Mouse (Mus musculus): Measurements from ENCODE around the gene Gpatch2. TPM values are rescaled to one million over a fixed set of nuclear protein-coding genes. Genes with fewer than 3 reads are reported as not detected.

The Gpatch2 gene
- polyA plus RNA-seq, 1 experiment from 2014 or later: 5.7 TPM

DNA sequence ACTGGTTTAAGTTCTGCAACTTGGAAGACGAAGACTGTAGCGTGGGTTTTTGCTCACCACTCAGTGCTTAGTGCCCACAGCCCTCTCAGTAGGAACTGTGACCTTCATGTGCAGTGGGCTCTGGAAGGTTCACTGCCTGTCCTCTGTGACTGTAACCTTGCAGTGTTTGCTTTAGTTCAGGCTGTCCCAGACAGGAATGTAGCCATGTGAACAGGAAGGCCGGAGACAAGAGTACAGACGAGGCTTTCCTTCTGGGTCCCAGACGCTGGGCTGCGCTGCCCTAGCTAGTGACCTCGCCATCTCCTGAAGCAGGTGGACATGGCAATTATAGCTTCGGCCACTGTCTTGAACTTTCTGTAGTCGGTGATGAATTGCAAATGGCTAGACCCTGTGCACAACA, 62.0 kb downstream of the Gpatch2 start:
- no peaks in the 10 kb centered on the region for H3K27me3 ChIP-seq (ENCODE audit: control insufficient read depth, insufficient read depth, low read depth, low read length)
- H3K27ac ChIP-seq (ENCODE audit: low read length): no peak overlapping the region
- H3K9me3 ChIP-seq (replicated peaks; ENCODE audit: control insufficient read depth, low read length): no peaks in the 10 kb centered on the region
- H3K4me2 ChIP-seq (ENCODE audit: low read depth, low read length): no peak overlapping the region
- H3K4me3 ChIP-seq (ENCODE audit: low read depth, low read length): no peak overlapping the region
- no peaks in the 10 kb centered on the region for H3K36me3 ChIP-seq (ENCODE audit: control insufficient read depth, insufficient read depth)
- H3K4me1 ChIP-seq (ENCODE audit: control insufficient read depth, low read depth, low read length): no peaks in the 10 kb centered on the region
- ATAC-seq (ENCODE audit: low read depth): peak; percentile 45; the same call in 1 of the 2 replicates
- no peak overlapping the region for H3K9ac ChIP-seq (ENCODE audit: low read depth, low read length)
- 70% methylated on average over 9 of the region's 9 CpGs for WGBS (ENCODE audit: insufficient replicate concordance)

DNA sequence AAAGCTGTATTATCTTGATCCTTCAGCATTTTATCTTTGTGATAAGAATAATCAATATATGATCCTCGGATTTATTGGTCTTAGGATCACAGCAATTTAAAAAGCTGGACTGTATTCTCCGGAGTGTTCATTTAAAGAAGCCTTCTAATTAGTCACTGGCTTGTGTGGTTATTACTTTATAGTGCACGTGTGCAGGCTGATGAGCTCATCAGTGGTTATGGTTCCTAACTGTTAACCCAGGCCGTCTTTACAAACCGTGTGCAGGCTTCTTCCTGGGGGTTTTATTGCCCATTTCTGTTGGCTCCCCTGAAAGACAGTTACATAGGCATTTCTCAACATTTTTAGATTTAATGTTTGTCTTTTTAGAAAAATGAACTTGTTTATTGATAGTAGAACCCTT, 63.2 kb downstream of the Gpatch2 start:
- no peaks in the 10 kb centered on the region for H3K27me3 ChIP-seq (ENCODE audit: control insufficient read depth, insufficient read depth, low read depth, low read length)
- no peak overlapping the region for H3K4me2 ChIP-seq (ENCODE audit: low read depth, low read length)
- H3K9ac ChIP-seq (ENCODE audit: low read depth, low read length): no peak overlapping the region
- no peaks in the 10 kb centered on the region for H3K36me3 ChIP-seq (ENCODE audit: control insufficient read depth, insufficient read depth)
- no peaks in the 10 kb centered on the region for H3K4me1 ChIP-seq (ENCODE audit: control insufficient read depth, low read depth, low read length)
- 60% methylated on average over 5 of the region's 5 CpGs for WGBS (ENCODE audit: insufficient replicate concordance)
- H3K4me3 ChIP-seq (ENCODE audit: low read depth, low read length): no peak overlapping the region
- H3K9me3 ChIP-seq (replicated peaks; ENCODE audit: control insufficient read depth, low read length): no peaks in the 10 kb centered on the region
- no peak overlapping the region for H3K27ac ChIP-seq (ENCODE audit: low read length)
- no peak for ATAC-seq (ENCODE audit: low read depth)

DNA sequence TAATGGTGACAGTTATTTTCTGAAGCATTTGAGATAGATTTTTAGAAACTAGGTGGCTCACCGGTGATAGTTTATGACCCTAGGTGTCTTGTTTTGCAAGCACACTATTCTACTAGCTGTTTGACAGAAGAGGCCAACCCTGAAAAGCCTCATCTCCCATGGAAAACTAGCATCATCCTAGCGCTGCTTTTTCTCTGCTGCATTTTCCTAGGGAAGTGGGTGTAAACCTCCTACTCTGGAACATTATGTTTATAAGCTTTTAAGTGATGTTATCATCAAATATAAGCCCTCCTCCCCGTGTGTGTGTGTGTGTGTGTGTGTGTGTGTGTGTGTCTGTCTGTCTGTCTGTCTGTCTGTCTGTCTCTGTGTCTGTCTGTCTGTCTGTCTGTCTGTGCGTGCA, 64.5 kb downstream of the Gpatch2 start:
- Histone ChIP-seq H3K4me1 (ENCODE audit: control insufficient read depth, low read depth, low read length) (no peaks in the 10 kb centered on the region), H3K4me2 (ENCODE audit: low read depth, low read length) (no peak overlapping the region), H3K27me3 (ENCODE audit: control insufficient read depth, insufficient read depth, low read depth, low read length) (no peaks in the 10 kb centered on the region), H3K9ac (ENCODE audit: low read depth, low read length) (no peak overlapping the region), H3K27ac (ENCODE audit: low read length) (no peak overlapping the region), H3K9me3 (replicated peaks; ENCODE audit: control insufficient read depth, low read length) (no peaks in the 10 kb centered on the region), H3K4me3 (ENCODE audit: low read depth, low read length) (no peak overlapping the region), H3K36me3 (ENCODE audit: control insufficient read depth, insufficient read depth) (no peaks in the 10 kb centered on the region)
- ATAC-seq (ENCODE audit: low read depth): no peak
- WGBS (ENCODE audit: insufficient replicate concordance): 67% methylated on average over 4 of the region's 4 CpGs

DNA sequence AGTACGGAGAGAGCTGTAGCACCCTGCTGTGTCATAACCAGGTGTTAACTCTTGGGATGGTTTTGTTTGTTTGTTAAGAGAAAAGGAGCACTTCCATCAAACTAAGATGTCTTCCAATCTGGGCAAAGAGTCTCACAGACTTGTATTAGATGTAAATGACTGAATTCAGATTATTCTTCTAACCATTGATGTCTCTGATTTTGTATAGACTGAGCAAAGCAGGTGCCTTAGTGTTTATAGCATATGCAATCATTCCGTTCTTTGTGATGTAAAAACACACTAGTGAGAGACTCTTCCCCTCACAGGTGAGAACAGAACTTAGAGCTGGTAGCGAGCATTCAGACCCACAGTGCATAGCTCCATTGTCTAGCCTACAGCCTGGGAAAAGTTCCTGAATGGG, 67.0 kb downstream of the Gpatch2 start:
- H3K4me1 ChIP-seq (ENCODE audit: control insufficient read depth, low read depth, low read length): no peaks in the 10 kb centered on the region
- H3K36me3 ChIP-seq (ENCODE audit: control insufficient read depth, insufficient read depth): no peaks in the 10 kb centered on the region
- 75% methylated on average over 3 of the region's 3 CpGs for WGBS (ENCODE audit: insufficient replicate concordance)
- no peak overlapping the region for H3K27ac ChIP-seq (ENCODE audit: low read length)
- no peak overlapping the region for H3K9ac ChIP-seq (ENCODE audit: low read depth, low read length)
- H3K9me3 ChIP-seq (replicated peaks; ENCODE audit: control insufficient read depth, low read length): no peaks in the 10 kb centered on the region
- no peak overlapping the region for H3K4me2 ChIP-seq (ENCODE audit: low read depth, low read length)
- no peak overlapping the region for H3K4me3 ChIP-seq (ENCODE audit: low read depth, low read length)
- no peaks in the 10 kb centered on the region for H3K27me3 ChIP-seq (ENCODE audit: control insufficient read depth, insufficient read depth, low read depth, low read length)
- no peak for ATAC-seq (ENCODE audit: low read depth)

DNA sequence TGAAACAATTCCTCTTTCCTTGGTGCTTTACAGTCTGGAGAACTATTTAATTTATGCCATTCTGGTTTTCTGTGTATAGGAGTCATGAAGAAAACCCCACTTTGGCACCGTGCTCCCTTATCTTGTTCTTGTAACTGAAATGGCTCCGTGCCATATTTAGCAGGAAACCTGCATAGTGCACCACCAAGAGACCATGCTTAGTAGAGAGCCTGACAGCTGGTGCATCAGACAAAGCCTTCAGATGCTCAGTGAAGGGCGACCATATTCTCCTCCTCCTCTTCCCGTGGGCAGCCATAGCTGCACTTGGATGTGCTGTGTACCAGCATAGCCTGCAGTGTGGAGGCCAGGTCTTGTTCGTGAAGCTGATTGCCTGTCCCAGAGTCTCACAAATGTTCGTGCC, 67.5 kb downstream of the Gpatch2 start:
- H3K4me2 ChIP-seq (ENCODE audit: low read depth, low read length): no peak overlapping the region
- H3K27me3 ChIP-seq (ENCODE audit: control insufficient read depth, insufficient read depth, low read depth, low read length): no peaks in the 10 kb centered on the region
- no peaks in the 10 kb centered on the region for H3K9me3 ChIP-seq (replicated peaks; ENCODE audit: control insufficient read depth, low read length)
- H3K36me3 ChIP-seq (ENCODE audit: control insufficient read depth, insufficient read depth): no peaks in the 10 kb centered on the region
- no peaks in the 10 kb centered on the region for H3K4me1 ChIP-seq (ENCODE audit: control insufficient read depth, low read depth, low read length)
- 51% methylated on average over 6 of the region's 6 CpGs for WGBS (ENCODE audit: insufficient replicate concordance)
- H3K9ac ChIP-seq (ENCODE audit: low read depth, low read length): no peak overlapping the region
- no peak overlapping the region for H3K27ac ChIP-seq (ENCODE audit: low read length)
- no peak overlapping the region for H3K4me3 ChIP-seq (ENCODE audit: low read depth, low read length)
- ATAC-seq (ENCODE audit: low read depth): 0 out of 2 replicates have a peak, but pooled peaks have one; percentile 9

DNA sequence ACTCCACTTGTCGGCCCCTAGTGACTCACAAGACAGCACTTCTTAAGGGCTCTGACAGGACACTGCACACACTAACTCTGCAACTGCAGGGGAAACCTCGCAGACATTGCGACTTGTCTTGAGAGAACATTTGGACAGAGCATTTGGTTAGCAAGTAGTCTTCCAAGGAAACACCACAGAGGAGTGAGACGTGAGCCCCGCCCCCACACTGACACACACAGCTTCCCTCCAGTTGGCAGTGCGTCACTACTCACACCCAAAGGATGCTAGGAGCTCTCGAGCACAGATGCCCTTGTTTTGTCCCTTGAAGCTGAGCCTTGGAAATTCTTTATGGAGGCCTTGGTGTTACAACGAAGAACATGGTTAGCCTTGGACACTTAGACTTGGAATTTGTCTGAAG, 70.4 kb downstream of the Gpatch2 start:
- WGBS (ENCODE audit: insufficient replicate concordance): 63% methylated on average over 8 of the region's 8 CpGs
- Histone ChIP-seq H3K27me3 (ENCODE audit: control insufficient read depth, insufficient read depth, low read depth, low read length) (no peaks in the 10 kb centered on the region), H3K9me3 (replicated peaks; ENCODE audit: control insufficient read depth, low read length) (no peaks in the 10 kb centered on the region), H3K36me3 (ENCODE audit: control insufficient read depth, insufficient read depth) (no peaks in the 10 kb centered on the region), H3K27ac (ENCODE audit: low read length) (no peak overlapping the region), H3K4me3 (ENCODE audit: low read depth, low read length) (no peak overlapping the region), H3K9ac (ENCODE audit: low read depth, low read length) (no peak overlapping the region), H3K4me1 (ENCODE audit: control insufficient read depth, low read depth, low read length) (no peaks in the 10 kb centered on the region), H3K4me2 (ENCODE audit: low read depth, low read length) (no peak overlapping the region)
- no peak for ATAC-seq (ENCODE audit: low read depth)

DNA sequence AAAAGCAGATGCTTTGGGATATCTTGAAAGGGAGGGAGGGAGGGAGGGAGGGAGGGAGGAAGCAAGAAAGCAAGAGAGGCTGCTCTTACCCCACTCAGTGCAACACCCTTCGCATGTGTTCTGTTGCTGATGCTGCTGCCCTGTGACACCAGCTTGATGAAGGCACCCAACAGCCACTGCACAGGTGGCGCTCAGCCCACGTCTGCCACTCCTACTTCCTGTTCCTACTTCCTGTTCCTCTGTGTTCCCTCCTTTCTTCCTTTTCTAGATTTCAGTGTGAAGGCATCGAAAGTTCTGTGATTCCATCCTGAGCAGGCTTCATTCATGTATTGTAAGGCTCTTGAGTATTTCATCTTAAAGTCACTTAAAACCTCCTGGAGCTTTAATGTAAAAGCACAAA, 71.1 kb downstream of the Gpatch2 start:
- Histone ChIP-seq H3K9me3 (replicated peaks; ENCODE audit: control insufficient read depth, low read length) (no peaks in the 10 kb centered on the region), H3K27me3 (ENCODE audit: control insufficient read depth, insufficient read depth, low read depth, low read length) (no peaks in the 10 kb centered on the region), H3K4me2 (ENCODE audit: low read depth, low read length) (no peak overlapping the region), H3K4me1 (ENCODE audit: control insufficient read depth, low read depth, low read length) (no peaks in the 10 kb centered on the region), H3K27ac (ENCODE audit: low read length) (no peak overlapping the region), H3K9ac (ENCODE audit: low read depth, low read length) (no peak overlapping the region), H3K36me3 (ENCODE audit: control insufficient read depth, insufficient read depth) (no peaks in the 10 kb centered on the region), H3K4me3 (ENCODE audit: low read depth, low read length) (no peak overlapping the region)
- ATAC-seq (ENCODE audit: low read depth): no peak
- 58% methylated on average over 4 of the region's 4 CpGs for WGBS (ENCODE audit: insufficient replicate concordance)

DNA sequence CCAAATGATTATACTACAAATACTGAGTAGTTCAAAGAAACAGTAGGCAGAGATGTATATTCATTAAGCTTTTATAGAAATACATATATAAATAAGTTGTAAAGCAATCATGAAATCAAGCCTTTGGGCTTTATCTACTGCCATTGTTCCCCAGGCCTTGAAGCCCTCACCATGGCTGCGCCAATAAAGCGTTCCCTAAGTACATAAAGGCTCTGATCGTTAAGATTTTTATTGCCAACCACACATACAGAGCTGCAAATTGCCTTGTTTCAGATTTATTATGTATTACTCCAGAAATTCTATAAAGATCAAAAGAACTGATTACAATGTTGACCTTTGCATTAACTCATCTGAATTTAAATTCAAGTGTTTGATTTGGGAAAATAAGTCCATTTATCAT, 71.6 kb downstream of the Gpatch2 start:
- H3K4me3 ChIP-seq (ENCODE audit: low read depth, low read length): no peak overlapping the region
- no peaks in the 10 kb centered on the region for H3K4me1 ChIP-seq (ENCODE audit: control insufficient read depth, low read depth, low read length)
- no peaks in the 10 kb centered on the region for H3K9me3 ChIP-seq (replicated peaks; ENCODE audit: control insufficient read depth, low read length)
- H3K27ac ChIP-seq (ENCODE audit: low read length): no peak overlapping the region
- H3K9ac ChIP-seq (ENCODE audit: low read depth, low read length): no peak overlapping the region
- ATAC-seq (ENCODE audit: low read depth): no peak
- no peaks in the 10 kb centered on the region for H3K27me3 ChIP-seq (ENCODE audit: control insufficient read depth, insufficient read depth, low read depth, low read length)
- H3K4me2 ChIP-seq (ENCODE audit: low read depth, low read length): no peak overlapping the region
- WGBS (ENCODE audit: insufficient replicate concordance): 88% methylated on average over 3 of the region's 3 CpGs
- no peaks in the 10 kb centered on the region for H3K36me3 ChIP-seq (ENCODE audit: control insufficient read depth, insufficient read depth)

DNA sequence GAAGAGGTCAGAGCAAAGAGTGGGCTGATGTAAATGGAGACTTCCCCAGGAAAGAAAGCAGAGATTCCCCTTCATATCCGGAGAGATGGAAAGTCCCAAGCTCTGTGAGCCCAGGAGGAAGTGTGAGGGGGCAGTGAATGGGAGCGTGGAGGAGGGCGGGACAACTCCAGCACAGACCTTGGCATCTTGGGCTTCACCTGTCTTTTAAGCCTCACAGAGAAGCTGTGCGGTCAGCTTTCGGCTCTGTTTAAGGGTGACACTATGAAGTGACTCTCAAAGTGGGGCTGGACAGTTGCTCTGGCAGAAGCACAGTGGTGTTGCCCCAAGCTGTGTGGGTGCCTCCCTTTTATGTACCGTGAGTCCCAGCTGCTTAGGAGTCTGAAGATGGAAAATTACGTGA, 74.9 kb downstream of the Gpatch2 start:
- no peaks in the 10 kb centered on the region for H3K9me3 ChIP-seq (replicated peaks; ENCODE audit: control insufficient read depth, low read length)
- no peak overlapping the region for H3K27ac ChIP-seq (ENCODE audit: low read length)
- no peak overlapping the region for H3K4me3 ChIP-seq (ENCODE audit: low read depth, low read length)
- no peak for ATAC-seq (ENCODE audit: low read depth)
- H3K27me3 ChIP-seq (ENCODE audit: control insufficient read depth, insufficient read depth, low read depth, low read length): no peaks in the 10 kb centered on the region
- no peaks in the 10 kb centered on the region for H3K36me3 ChIP-seq (ENCODE audit: control insufficient read depth, insufficient read depth)
- WGBS (ENCODE audit: insufficient replicate concordance): 71% methylated on average over 7 of the region's 7 CpGs
- no peak overlapping the region for H3K4me2 ChIP-seq (ENCODE audit: low read depth, low read length)
- H3K4me1 ChIP-seq (ENCODE audit: control insufficient read depth, low read depth, low read length): no peaks in the 10 kb centered on the region
- no peak overlapping the region for H3K9ac ChIP-seq (ENCODE audit: low read depth, low read length)
